Mouse (Mus musculus): ENCODE measurements around the gene Scfd1. TPM values are rescaled to one million over a fixed set of nuclear protein-coding genes. Genes with fewer than 3 reads are reported as not detected.

The Scfd1 gene
- 24.1 and 29.8 TPM in 2 replicates for polyA plus RNA-seq (2012; rRNA removed)

- peak; percentile 88 to 95 for DNase-seq (ENCODE audit: extremely low spot score in 1 of 2, low spot score in 1 of 2)
These were observed at the start of gene Scfd1 for GRCm38 (mm10) chr12:51377003-51377887. Gene Scfd1 (plus strand): TSS chr12:51377510.

- no peak for DNase-seq (ENCODE audit: extremely low spot score in 1 of 2, low spot score in 1 of 2)
These were observed 40.3 kb upstream of the Scfd1 start for GRCm38 (mm10) chr12:51337014-51337413.

- no peak for DNase-seq (ENCODE audit: extremely low spot score in 1 of 2, low spot score in 1 of 2)
These were observed 31.2 kb upstream of the Scfd1 start for GRCm38 (mm10) chr12:51346121-51346520.

GRCm38 (mm10) chr12:51347988-51348697 is 29.2 kb upstream of the Scfd1 start, which contains the start of gene G2e3:
Gene G2e3 (plus strand): TSS chr12:51348061.
- DNase-seq (ENCODE audit: extremely low spot score in 1 of 2, low spot score in 1 of 2): peak; percentile 57 to 85

- DNase-seq (ENCODE audit: extremely low spot score in 1 of 2, low spot score in 1 of 2): no peak
These were observed 28.7 kb upstream of the Scfd1 start for GRCm38 (mm10) chr12:51348698-51348998.

GRCm38 (mm10) chr12:51355296-51355695 is 22.0 kb upstream of the Scfd1 start:
- DNase-seq (ENCODE audit: extremely low spot score in 1 of 2, low spot score in 1 of 2): no peak

GRCm38 (mm10) chr12:51361294-51361693 is 16.0 kb upstream of the Scfd1 start:
- no peak for DNase-seq (ENCODE audit: extremely low spot score in 1 of 2, low spot score in 1 of 2)

GRCm38 (mm10) chr12:51362898-51363297 is 14.4 kb upstream of the Scfd1 start:
- no peak for DNase-seq (ENCODE audit: extremely low spot score in 1 of 2, low spot score in 1 of 2)

GRCm38 (mm10) chr12:51368504-51368903 is 8.8 kb upstream of the Scfd1 start:
- DNase-seq (ENCODE audit: extremely low spot score in 1 of 2, low spot score in 1 of 2): no peak

GRCm38 (mm10) chr12:51377888-51378190 is 529 bp downstream of the Scfd1 start:
- no peak for DNase-seq (ENCODE audit: extremely low spot score in 1 of 2, low spot score in 1 of 2)

GRCm38 (mm10) chr12:51399871-51400270 is 22.6 kb downstream of the Scfd1 start:
- no peak for DNase-seq (ENCODE audit: extremely low spot score in 1 of 2, low spot score in 1 of 2)

GRCm38 (mm10) chr12:51402060-51402698 is 24.9 kb downstream of the Scfd1 start:
- peak in 1 of 2 experiments; percentile 36 for DNase-seq (ENCODE audit: extremely low spot score in 1 of 2, low spot score in 1 of 2)

- no peak for DNase-seq (ENCODE audit: extremely low spot score in 1 of 2, low spot score in 1 of 2)
These were observed 26.8 kb downstream of the Scfd1 start for GRCm38 (mm10) chr12:51403987-51404586.

GRCm38 (mm10) chr12:51411362-51411761 is 34.1 kb downstream of the Scfd1 start:
- no peak for DNase-seq (ENCODE audit: extremely low spot score in 1 of 2, low spot score in 1 of 2)

- DNase-seq (ENCODE audit: extremely low spot score in 1 of 2, low spot score in 1 of 2): peak in 1 of 2 experiments; percentile 10
These were observed 60.2 kb downstream of the Scfd1 start for GRCm38 (mm10) chr12:51437541-51437940.

- DNase-seq (ENCODE audit: extremely low spot score in 1 of 2, low spot score in 1 of 2): no peak
These were observed 61.0 kb downstream of the Scfd1 start for GRCm38 (mm10) chr12:51438311-51438710.

- DNase-seq (ENCODE audit: extremely low spot score in 1 of 2, low spot score in 1 of 2): no peak
These were observed 72.0 kb downstream of the Scfd1 start for GRCm38 (mm10) chr12:51449303-51449702.

GRCm38 (mm10) chr12:51470881-51471280 is 93.6 kb downstream of the Scfd1 start:
- DNase-seq (ENCODE audit: extremely low spot score in 1 of 2, low spot score in 1 of 2): no peak

GRCm38 (mm10) chr12:51481246-51481645 is 103.9 kb downstream of the Scfd1 start:
- no peak for DNase-seq (ENCODE audit: extremely low spot score in 1 of 2, low spot score in 1 of 2)

- no peak for DNase-seq (ENCODE audit: extremely low spot score in 1 of 2, low spot score in 1 of 2)
These were observed 114.7 kb downstream of the Scfd1 start for GRCm38 (mm10) chr12:51492040-51492439.

GRCm38 (mm10) chr12:51493476-51493875 is 116.2 kb downstream of the Scfd1 start:
- DNase-seq (ENCODE audit: extremely low spot score in 1 of 2, low spot score in 1 of 2): no peak

Measured in frontal cortex, adult 2 months (tissue).